Mouse (Mus musculus) forebrain, postnatal 0 days (tissue): ENCODE results near the gene Slc7a6os. TPM values are rescaled to one million over a fixed set of nuclear protein-coding genes. Genes with fewer than 3 reads are reported as not detected.
A peak's percentile ranks its signal among the peaks of the same experiment; 100 is the strongest.

Source experiments
- ATAC-seq: fragments of 200-750 bp; cut with Nextera tagmentation; 2 replicates; pipeline ENCODE4 v1.8.0; 2017; ENCODE audit warnings: mild to moderate bottlenecking, moderate library complexity
- DNase-seq: peaks from one replicate; pipeline ENCODE4 v3.0.0-alpha.2; 2015
- H3K27ac ChIP-seq: fragments of 300-500 bp; sonication (generic); 2 replicates; pipeline ENCODE4 v1.5.1; 2014; ENCODE audit warnings: low read depth, mild to moderate bottlenecking, antibody characterized with exemption, low read length, moderate library complexity, mixed read lengths
- H3K27me3 ChIP-seq: fragments of 300-500 bp; sonication (generic); 2 replicates; pipeline ENCODE4 v1.6.1; 2014; ENCODE audit warnings: mild to moderate bottlenecking, low read length, mixed read lengths; ENCODE audit not compliant: insufficient read depth
- H3K36me3 ChIP-seq: fragments of 300-500 bp; sonication (generic); 2 replicates; pipeline ENCODE4 v1.6.1; 2014; ENCODE audit warnings: mild to moderate bottlenecking, moderate library complexity; ENCODE audit not compliant: insufficient read depth
- H3K4me1 ChIP-seq: fragments of 300-500 bp; sonication (generic); 2 replicates; pipeline ENCODE4 v1.6.1; 2014; ENCODE audit warnings: antibody characterized with exemption; ENCODE audit not compliant: insufficient read depth
- H3K4me2 ChIP-seq: fragments of 300-500 bp; sonication (generic); 2 replicates; pipeline ENCODE4 v1.6.1; 2014; ENCODE audit warnings: low read depth, mild to moderate bottlenecking, moderate library complexity
- H3K4me3 ChIP-seq: fragments of 300-500 bp; sonication (generic); 2 replicates; pipeline ENCODE4 v1.5.1; 2014; ENCODE audit warnings: low read depth, low read length, mixed read lengths
- H3K9ac ChIP-seq: fragments of 300-500 bp; sonication (generic); 2 replicates; pipeline ENCODE4 v1.6.1; 2014; ENCODE audit warnings: mild to moderate bottlenecking
- H3K9me3 ChIP-seq: fragments of 300-500 bp; sonication (generic); 2 replicates; pipeline ENCODE4 v1.6.1; 2016; ENCODE audit warnings: low read length
- CTCF ChIP-seq: sonication (generic); IDR thresholded peaks from 2 replicates; pipeline ENCODE4 v1.5.1; 2016; ENCODE audit warnings: antibody characterized with exemption, control low read depth, low read depth
- WGBS: fragments of 180-500 bp; shearing (Covaris S2); extraction: QIAGEN DNeasy Blood & Tissue Kit; methylation state at CpG from one replicate; pipeline ENCODE4 v1.1.7; 2014; 5-methylcytosine and 5-hydroxymethylcytosine counted together
- polyA plus RNA-seq: library from polyadenylated mRNA; unstranded; fragments of >200 nt; fragmentation: Nextera tagmentation; extraction: Ambion mirVana; gene quantifications from 2 replicates; pipeline ENCODE4 v1.2.1, GENCODE M21; 2015
- total RNA-seq: library from RNA; depleted of rRNA; stranded (reverse); fragments of >200 nt; gene quantifications from 2 replicates; pipeline ENCODE4 v1.2.3, GENCODE M21; 2014; rRNA removed

The Slc7a6os gene
- total and polyA plus RNA-seq, 2 experiments from 2014 or later, result 36.3 to 73.1 TPM

DNA sequence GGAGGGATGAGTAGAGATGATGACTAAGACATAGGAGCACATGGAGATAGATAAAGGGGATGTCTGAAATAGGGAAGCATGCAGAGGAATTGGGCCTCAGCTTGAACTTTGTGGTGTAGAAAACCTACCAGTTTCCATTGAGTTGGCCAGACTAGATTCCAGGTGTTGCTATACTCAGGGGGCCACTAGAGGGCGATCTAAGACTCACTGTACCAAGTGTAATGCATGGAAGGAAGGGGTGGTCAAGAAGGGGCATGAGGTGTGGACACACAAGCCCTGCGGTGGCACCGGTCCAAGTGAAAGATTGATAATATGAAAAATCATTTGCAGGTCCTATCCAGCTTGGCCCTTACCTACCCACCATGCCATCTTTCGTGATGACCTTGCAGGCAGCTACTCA, 45.3 kb downstream of the Slc7a6os start:
- peak; percentile 60 for DNase-seq
- Histone ChIP-seq H3K36me3 (peaks cover 34% of the 10 kb centered on the region), H3K9ac (no peak overlapping the region), H3K27ac (no peak overlapping the region), H3K9me3 (no peaks in the 10 kb centered on the region), H3K4me2 (no peak overlapping the region), H3K4me3 (no peak overlapping the region), H3K4me1 (peaks cover 7% of the 10 kb centered on the region; the same call in 1 of the 2 replicates), H3K27me3 (no peaks in the 10 kb centered on the region)
- 50% methylated on average over 4 of the region's 4 CpGs for WGBS
- ATAC-seq, result no peak
- peak; percentile 80 for TF ChIP-seq CTCF

GRCm38 (mm10) chr8:106163251-106163650, 47.5 kb downstream of the Slc7a6os start:
- no peaks in the 10 kb centered on the region for H3K27me3 ChIP-seq
- H3K9ac ChIP-seq, result no peak overlapping the region
- H3K4me1 ChIP-seq, result no peaks in the 10 kb centered on the region
- DNase-seq, result no peak
- H3K9me3 ChIP-seq, result no peaks in the 10 kb centered on the region
- WGBS, result 93% methylated on average over 9 of the region's 9 CpGs
- H3K4me2 ChIP-seq, result no peak overlapping the region
- no peak for ATAC-seq
- peaks cover 44% of the 10 kb centered on the region for H3K36me3 ChIP-seq
- H3K27ac ChIP-seq, result no peak overlapping the region
- no peak for TF ChIP-seq CTCF
- no peak overlapping the region for H3K4me3 ChIP-seq

- H3K4me2 ChIP-seq, result no peak overlapping the region
- no peaks in the 10 kb centered on the region for H3K9me3 ChIP-seq
- peaks cover 52% of the 10 kb centered on the region for H3K36me3 ChIP-seq
- no peak for TF ChIP-seq CTCF
- H3K4me1 ChIP-seq, result no peaks in the 10 kb centered on the region
- H3K4me3 ChIP-seq, result no peak overlapping the region
- H3K27me3 ChIP-seq, result no peaks in the 10 kb centered on the region
- ATAC-seq (no peak), DNase-seq (no peak)
- 90% methylated on average over 6 of the region's 6 CpGs for WGBS
- H3K27ac ChIP-seq, result no peak overlapping the region
- H3K9ac ChIP-seq, result no peak overlapping the region
Observed at GRCm38 (mm10) chr8:106159876-106160275, 50.9 kb downstream of the Slc7a6os start.

DNA sequence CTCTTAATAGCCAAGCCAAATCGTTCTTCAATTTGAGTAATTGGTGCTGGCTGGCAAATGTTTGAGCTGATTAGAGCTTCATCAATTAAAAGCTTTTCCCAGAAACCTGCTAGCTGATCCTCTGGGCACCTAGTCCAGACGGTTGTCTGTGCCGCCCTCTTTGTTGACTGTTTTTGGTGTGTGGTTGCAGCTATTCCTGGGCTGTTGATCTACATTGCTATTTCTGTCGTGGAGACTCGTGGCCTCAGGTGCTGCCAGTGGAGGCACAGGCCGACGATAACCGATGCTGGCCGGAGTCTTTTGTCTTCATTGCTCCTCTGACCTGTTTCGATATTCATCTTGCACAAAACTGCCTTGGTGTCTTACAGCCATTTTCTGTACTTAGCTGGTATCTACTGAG, 52.4 kb downstream of the Slc7a6os start:
- Histone ChIP-seq H3K4me2 (no peak overlapping the region), H3K4me1 (no peaks in the 10 kb centered on the region), H3K27ac (no peak overlapping the region), H3K27me3 (no peaks in the 10 kb centered on the region), H3K4me3 (no peak overlapping the region), H3K9ac (no peak overlapping the region), H3K9me3 (no peaks in the 10 kb centered on the region), H3K36me3 (peaks cover 45% of the 10 kb centered on the region)
- DNase-seq (no peak), ATAC-seq (no peak)
- WGBS, result 86% methylated on average over 10 of the region's 10 CpGs
- TF ChIP-seq CTCF, result no peak

DNA sequence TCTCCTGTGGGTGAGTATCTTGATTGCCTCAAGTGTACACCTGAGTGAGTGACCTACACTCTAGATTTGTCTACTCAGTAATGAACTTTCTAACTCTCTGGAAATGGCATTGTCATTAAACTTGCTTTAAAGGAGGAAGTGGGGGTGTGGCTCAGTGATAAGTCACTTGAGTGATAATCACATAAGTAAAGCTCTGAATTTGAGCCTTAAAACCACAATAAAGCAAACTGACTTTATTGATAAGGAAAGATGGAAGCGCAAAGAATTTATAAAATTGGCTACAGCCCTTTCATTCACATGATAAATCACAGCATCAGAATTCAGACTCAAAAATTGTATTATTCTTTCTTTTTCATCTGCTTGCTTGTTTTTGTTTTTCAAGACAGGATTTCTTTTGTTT, 53.3 kb downstream of the Slc7a6os start:
- H3K9me3 ChIP-seq, result no peaks in the 10 kb centered on the region
- TF ChIP-seq CTCF, result no peak
- 98% methylated on average over 1 of the region's 1 CpGs for WGBS
- DNase-seq (no peak), ATAC-seq (no peak)
- H3K4me3 ChIP-seq, result no peak overlapping the region
- no peaks in the 10 kb centered on the region for H3K4me1 ChIP-seq
- no peak overlapping the region for H3K9ac ChIP-seq
- H3K27me3 ChIP-seq, result no peaks in the 10 kb centered on the region
- H3K27ac ChIP-seq, result no peak overlapping the region
- no peak overlapping the region for H3K4me2 ChIP-seq
- H3K36me3 ChIP-seq, result peaks cover 36% of the 10 kb centered on the region

GRCm38 (mm10) chr8:106152876-106153275, 57.9 kb downstream of the Slc7a6os start:
- no peaks in the 10 kb centered on the region for H3K9me3 ChIP-seq
- TF ChIP-seq CTCF, result no peak
- peaks cover 10% of the 10 kb centered on the region for H3K4me1 ChIP-seq
- DNase-seq (no peak), ATAC-seq (no peak)
- WGBS, result 85% methylated on average over 4 of the region's 4 CpGs
- no peak overlapping the region for H3K9ac ChIP-seq
- H3K4me3 ChIP-seq, result no peak overlapping the region
- no peaks in the 10 kb centered on the region for H3K27me3 ChIP-seq
- peaks cover 13% of the 10 kb centered on the region; the same call in 1 of the 2 replicates for H3K36me3 ChIP-seq
- H3K27ac ChIP-seq, result no peak overlapping the region
- H3K4me2 ChIP-seq, result no peak overlapping the region

GRCm38 (mm10) chr8:106151041-106151440, 59.7 kb downstream of the Slc7a6os start:
- Histone ChIP-seq H3K36me3 (peaks cover 10% of the 10 kb centered on the region; the same call in 1 of the 2 replicates), H3K9me3 (no peaks in the 10 kb centered on the region), H3K27me3 (no peaks in the 10 kb centered on the region), H3K27ac (no peak overlapping the region), H3K9ac (peak overlapping the region; percentile 58; the same call in 1 of the 2 replicates), H3K4me2 (peak overlapping the region; percentile 48), H3K4me3 (peak overlapping the region; percentile 58), H3K4me1 (peaks cover 10% of the 10 kb centered on the region)
- WGBS, result 74% methylated on average over 9 of the region's 9 CpGs
- DNase-seq (no peak), ATAC-seq (no peak)
- no peak for TF ChIP-seq CTCF

Other genes starting within 250 kb of the Slc7a6os start
- gene Slc12a4, start 244.8 kb downstream of the Slc7a6os start, total RNA-seq, result 9.7 and 12.4 TPM in 2 replicates
- gene Slc12a4, start 244.8 kb downstream of the Slc7a6os start, polyA plus RNA-seq, result 9.8 and 12.1 TPM in 2 replicates
- not detected in 2 replicates for gene Dpep3, start 231.5 kb downstream of the Slc7a6os start, total RNA-seq
- gene Dpep3, start 231.5 kb downstream of the Slc7a6os start, polyA plus RNA-seq, result not detected in 2 replicates
- 14.3 and 17.8 TPM in 2 replicates for gene Dus2, start 219.6 kb downstream of the Slc7a6os start, total RNA-seq
- gene Dus2, start 219.6 kb downstream of the Slc7a6os start, polyA plus RNA-seq, result 15.2 and 21.7 TPM in 2 replicates
- gene Dpep2nb, start 205.0 kb downstream of the Slc7a6os start, total RNA-seq, result not detected in 2 replicates
- not detected in 2 replicates for gene Dpep2nb, start 205.0 kb downstream of the Slc7a6os start, polyA plus RNA-seq
- gene Ddx28, start 199.1 kb downstream of the Slc7a6os start, total RNA-seq, result 31.5 and 33.8 TPM in 2 replicates
- 23.7 and 25.3 TPM in 2 replicates for gene Ddx28, start 199.1 kb downstream of the Slc7a6os start, polyA plus RNA-seq
- 11.4 and 16.0 TPM in 2 replicates for gene Nfatc3, start 152.1 kb downstream of the Slc7a6os start, total RNA-seq
- 0.93 and 1.9 TPM in 2 replicates for gene Nfatc3, start 152.1 kb downstream of the Slc7a6os start, polyA plus RNA-seq
- gene Esrp2, start 74.0 kb downstream of the Slc7a6os start, total RNA-seq, result 0.14 TPM in 1 of 2 replicates, not detected in the other
- gene Esrp2, start 74.0 kb downstream of the Slc7a6os start, polyA plus RNA-seq, result not detected in 2 replicates
- 16.0 and 17.8 TPM in 2 replicates for gene Pla2g15, start 60.5 kb downstream of the Slc7a6os start, total RNA-seq
- 11.7 and 15.6 TPM in 2 replicates for gene Pla2g15, start 60.5 kb downstream of the Slc7a6os start, polyA plus RNA-seq
- gene Slc7a6, start 42.1 kb downstream of the Slc7a6os start, total RNA-seq, result 29.9 and 43.6 TPM in 2 replicates
- gene Slc7a6, start 42.1 kb downstream of the Slc7a6os start, polyA plus RNA-seq, result 48.9 and 50.8 TPM in 2 replicates
- gene Prmt7, start within 50 bp of the Slc7a6os start, total RNA-seq, result 65.5 and 72.5 TPM in 2 replicates
- 47.0 and 49.6 TPM in 2 replicates for gene Prmt7, start within 50 bp of the Slc7a6os start, polyA plus RNA-seq
- 103 and 114 TPM in 2 replicates for gene Smpd3, start 127.1 kb upstream of the Slc7a6os start, total RNA-seq
- gene Smpd3, start 127.1 kb upstream of the Slc7a6os start, polyA plus RNA-seq, result 63.1 and 84.8 TPM in 2 replicates
- 36.7 and 39.2 TPM in 2 replicates for gene Zfp90, start 204.4 kb upstream of the Slc7a6os start, total RNA-seq
- 32.5 and 38.0 TPM in 2 replicates for gene Zfp90, start 204.4 kb upstream of the Slc7a6os start, polyA plus RNA-seq